Mouse (Mus musculus) heart, postnatal 4 days (tissue): ENCODE data around the gene Srgap2. TPM values are rescaled to one million over a fixed set of nuclear protein-coding genes. Genes with fewer than 3 reads are reported as not detected.
A peak's percentile ranks its signal among the peaks of the same experiment; 100 is the strongest.

Experiments used
- DNase-seq: peaks from one replicate; pipeline ENCODE4 v3.0.0; 2021
- total RNA-seq, 2 experiments: library from RNA; stranded (reverse); gene quantifications; 2 replicates each; pipeline ENCODE4 v1.2.3; 2021

Srgap2 gene
- total RNA-seq, result 10 to 100 TPM; 34.2 to 40.4 TPM

GRCm38 (mm10) chr1:131527281-131528080, at the start of gene Srgap2, which contains the start of gene Fam72a:
Gene Srgap2 (minus strand): TSS chr1:131527352.
Gene Fam72a (plus strand): TSS chr1:131527903.
- DNase-seq, result peak; percentile 98

GRCm38 (mm10) chr1:131573721-131574120, 46.6 kb upstream of the Srgap2 start:
- DNase-seq, result peak; percentile 19

- DNase-seq, result no peak
These were observed 43.2 kb upstream of the Srgap2 start for GRCm38 (mm10) chr1:131570391-131570790.

GRCm38 (mm10) chr1:131569721-131570120, 42.6 kb upstream of the Srgap2 start:
- no peak for DNase-seq

- DNase-seq, result peak; percentile 23
These were observed 38.9 kb upstream of the Srgap2 start for GRCm38 (mm10) chr1:131566056-131566455.

- DNase-seq, result no peak
These were observed 34.9 kb upstream of the Srgap2 start for GRCm38 (mm10) chr1:131562081-131562480.

- no peak for DNase-seq
These were observed 33.3 kb upstream of the Srgap2 start for GRCm38 (mm10) chr1:131560500-131560899.

- DNase-seq, result peak; percentile 89
These were observed 28.1 kb upstream of the Srgap2 start for GRCm38 (mm10) chr1:131555042-131555812.

GRCm38 (mm10) chr1:131553428-131553827, 26.3 kb upstream of the Srgap2 start:
- no peak for DNase-seq

- no peak for DNase-seq
These were observed 24.8 kb upstream of the Srgap2 start for GRCm38 (mm10) chr1:131551956-131552355.

GRCm38 (mm10) chr1:131548494-131549365, 21.6 kb upstream of the Srgap2 start:
- peak; percentile 47 for DNase-seq

- no peak for DNase-seq
These were observed 19.9 kb upstream of the Srgap2 start for GRCm38 (mm10) chr1:131546798-131547690.

- no peak for DNase-seq
These were observed 16.9 kb upstream of the Srgap2 start for GRCm38 (mm10) chr1:131543886-131544565.

GRCm38 (mm10) chr1:131541903-131542302, 14.8 kb upstream of the Srgap2 start:
- no peak for DNase-seq

- no peak for DNase-seq
These were observed 14.3 kb upstream of the Srgap2 start for GRCm38 (mm10) chr1:131541431-131541830.

- no peak for DNase-seq
These were observed 13.6 kb upstream of the Srgap2 start for GRCm38 (mm10) chr1:131540795-131541194.

GRCm38 (mm10) chr1:131539771-131540170, 12.6 kb upstream of the Srgap2 start:
- DNase-seq, result no peak

GRCm38 (mm10) chr1:131528561-131529166, 1.5 kb upstream of the Srgap2 start:
- no peak for DNase-seq

GRCm38 (mm10) chr1:131528081-131528507, 942 bp upstream of the Srgap2 start:
- peak; percentile 76 for DNase-seq
